Mouse (Mus musculus) brain, embryonic 14.5 days (tissue): ENCODE results near the gene Fcgrt. TPM values are rescaled to one million over a fixed set of nuclear protein-coding genes. Genes with fewer than 3 reads are reported as not detected.

Experiments used
- DNase-seq: peaks from one replicate; pipeline ENCODE4 v3.0.0-alpha.2; 2011; ENCODE audit warnings: low read depth
- CTCF ChIP-seq: fragments of 200-500 bp; IDR thresholded peaks from 2 replicates; pipeline ENCODE4 v1.5.1; 2012; ENCODE audit warnings: inconsistent platforms, mild to moderate bottlenecking, moderate library complexity, borderline replicate concordance; ENCODE audit not compliant: insufficient read depth, insufficient read length; ENCODE audit errors: extremely low read depth
- POLR2A ChIP-seq: fragments of 200-500 bp; IDR thresholded peaks from 2 replicates; pipeline ENCODE4 v1.6.1; 2012; ENCODE audit warnings: mild to moderate bottlenecking, inconsistent platforms, borderline replicate concordance; ENCODE audit not compliant: poor library complexity, insufficient read depth, insufficient read length, severe bottlenecking; ENCODE audit errors: extremely low read depth
- polyA plus RNA-seq: library from polyadenylated mRNA; depleted of rRNA; stranded (reverse); fragments of >200 nt; gene quantifications from 2 replicates; pipeline ENCODE4 v1.2.3, GENCODE M21; 2012

Fcgrt gene
- polyA plus RNA-seq, 1 experiment: 17.3 TPM

DNA sequence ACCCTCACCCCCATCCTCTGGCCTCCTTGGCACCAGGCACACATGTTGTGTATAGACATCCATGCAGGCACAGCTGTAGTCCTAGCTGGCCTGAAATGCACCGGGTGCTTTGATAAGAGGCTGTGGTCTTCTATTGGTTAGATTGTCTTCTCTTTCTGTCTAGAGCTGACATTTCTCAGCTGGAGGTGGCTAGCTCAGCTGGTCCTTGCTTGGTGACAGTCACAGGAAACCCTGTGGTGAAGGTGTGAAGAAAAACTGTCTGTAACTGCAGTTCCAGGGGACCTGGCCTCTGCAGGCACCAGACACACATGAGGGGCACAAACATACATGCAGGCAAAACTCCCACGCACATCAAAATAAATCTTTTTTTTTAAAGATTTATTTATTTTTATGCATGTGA is 34.0 kb downstream of the Fcgrt start:
- no peak for DNase-seq
- TF ChIP-seq POLR2A (no peak), CTCF (no peak)

DNA sequence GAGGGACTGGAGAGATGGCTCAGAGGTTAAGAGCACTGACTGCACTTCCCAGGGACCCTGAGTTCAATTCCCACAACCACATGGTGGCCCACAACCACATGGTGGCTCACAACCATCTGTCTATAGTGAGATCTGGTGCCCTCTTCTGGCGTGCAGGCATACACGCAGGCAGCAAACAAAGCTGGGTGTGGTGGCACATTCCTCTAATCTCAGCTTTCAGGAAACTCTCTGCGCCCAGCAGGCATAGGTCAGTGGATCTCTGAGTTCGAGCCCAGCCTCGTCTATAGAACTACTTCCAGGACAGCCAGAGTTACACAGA is 35.7 kb downstream of the Fcgrt start:
- TF ChIP-seq CTCF (peak; percentile 65), POLR2A (no peak)
- DNase-seq: peak; percentile 58

DNA sequence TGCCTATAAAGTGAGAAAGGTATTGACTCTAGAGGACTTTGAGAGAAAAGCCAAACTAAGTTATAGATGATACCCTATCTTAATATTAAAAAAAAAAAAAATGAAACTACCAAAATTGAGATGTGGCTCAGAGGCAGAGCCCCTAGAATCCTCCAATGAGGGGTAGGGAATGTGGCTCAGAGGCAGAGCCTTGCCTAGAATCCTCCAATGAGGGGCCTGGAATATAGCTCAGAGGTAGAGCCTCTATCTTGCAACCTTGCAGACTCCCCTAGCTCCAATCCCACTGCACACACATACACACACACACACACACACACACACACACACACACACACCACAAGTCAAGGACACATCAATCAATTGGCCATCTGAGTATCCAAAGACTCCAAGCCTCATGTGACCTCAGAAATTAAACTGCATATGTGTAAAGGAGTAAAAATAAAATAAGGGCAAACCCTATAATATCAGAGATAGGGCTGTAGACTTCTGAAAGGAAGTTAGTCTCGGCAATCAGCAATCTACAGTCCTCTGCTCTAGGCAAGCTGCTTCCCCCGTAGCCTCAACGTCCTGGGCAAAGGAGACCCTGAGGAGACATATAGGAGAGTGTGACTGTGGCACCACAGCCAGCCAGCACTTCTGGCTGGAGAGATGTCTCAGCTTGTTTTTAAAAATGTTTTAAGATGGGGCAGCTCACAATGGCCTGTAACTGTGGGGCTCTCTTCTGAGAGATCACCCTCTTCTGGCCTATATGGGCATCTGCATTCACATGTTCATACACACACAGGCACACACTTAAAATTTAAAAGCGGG is 36.3 kb downstream of the Fcgrt start:
- no peak for TF ChIP-seq POLR2A
- TF ChIP-seq CTCF: no peak
- DNase-seq: no peak

DNA sequence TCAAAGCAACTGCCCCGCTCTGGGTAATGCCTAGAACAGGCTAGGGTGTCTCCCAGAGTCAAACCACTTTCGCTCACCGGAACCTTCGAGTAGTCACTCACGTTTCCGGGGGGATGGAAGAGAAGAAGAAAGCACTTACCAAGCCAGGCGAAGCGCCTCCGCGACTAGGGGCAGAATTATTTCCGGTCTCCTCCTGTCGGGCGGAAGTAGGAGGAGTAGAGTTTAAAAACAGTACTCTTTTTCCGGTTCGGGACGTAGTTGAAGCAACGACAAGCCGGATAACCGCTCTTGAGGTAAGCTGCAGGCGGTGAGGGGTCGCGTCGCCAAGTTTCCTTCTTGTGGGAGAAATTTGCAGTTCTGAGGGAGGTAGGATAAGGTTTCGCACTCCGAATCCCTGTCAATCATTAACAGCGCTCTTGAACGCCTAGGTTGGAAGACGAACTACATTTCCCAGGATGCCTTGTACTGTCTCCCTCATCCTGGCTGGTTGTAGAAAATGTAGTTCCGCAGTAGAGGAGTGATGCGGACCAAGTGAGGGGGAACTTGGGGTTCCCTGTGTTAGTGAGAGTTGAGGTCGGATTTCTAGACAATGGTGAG is 41.3 kb downstream of the Fcgrt start, which contains the start of the genes Nosip and Prrg2:
TSS of gene Nosip (plus strand) at position 191 of the 597 bp plus-strand sequence.
TSS of gene Prrg2 (minus strand) at position 439 of the 597 bp plus-strand sequence.
- TF ChIP-seq CTCF (no peak; the same call in 1 of the 2 replicates), POLR2A (peak; percentile 8; the same call in 1 of the 2 replicates)
- peak; percentile 100 for DNase-seq

DNA sequence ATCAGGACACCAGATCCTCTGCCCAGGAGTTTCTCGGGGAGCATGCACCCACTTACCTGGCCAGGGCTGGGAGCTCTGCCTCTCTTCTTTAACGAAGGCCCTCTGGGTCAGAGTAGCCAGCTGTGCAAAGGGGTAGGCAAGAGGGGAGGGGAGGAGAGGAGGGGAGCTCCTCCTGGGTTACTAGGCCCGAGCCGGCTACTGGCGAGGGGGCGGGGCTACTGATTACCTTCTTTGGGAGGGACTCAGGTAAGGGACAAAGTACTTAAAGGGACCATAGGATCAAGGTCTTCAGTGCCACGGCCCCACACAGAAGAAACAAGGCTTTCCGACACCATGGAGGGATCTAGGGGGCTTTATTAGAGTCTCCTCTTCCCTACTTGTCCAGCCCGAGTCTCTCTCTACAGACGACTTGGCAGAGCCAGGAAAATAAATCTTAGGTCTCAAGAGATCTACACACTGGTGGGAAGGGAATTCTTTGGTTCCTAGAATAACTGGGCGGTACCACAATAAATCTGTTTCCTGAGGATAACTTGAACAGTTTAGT is 42.0 kb downstream of the Fcgrt start:
- no peak for DNase-seq
- TF ChIP-seq POLR2A (no peak), CTCF (no peak)

DNA sequence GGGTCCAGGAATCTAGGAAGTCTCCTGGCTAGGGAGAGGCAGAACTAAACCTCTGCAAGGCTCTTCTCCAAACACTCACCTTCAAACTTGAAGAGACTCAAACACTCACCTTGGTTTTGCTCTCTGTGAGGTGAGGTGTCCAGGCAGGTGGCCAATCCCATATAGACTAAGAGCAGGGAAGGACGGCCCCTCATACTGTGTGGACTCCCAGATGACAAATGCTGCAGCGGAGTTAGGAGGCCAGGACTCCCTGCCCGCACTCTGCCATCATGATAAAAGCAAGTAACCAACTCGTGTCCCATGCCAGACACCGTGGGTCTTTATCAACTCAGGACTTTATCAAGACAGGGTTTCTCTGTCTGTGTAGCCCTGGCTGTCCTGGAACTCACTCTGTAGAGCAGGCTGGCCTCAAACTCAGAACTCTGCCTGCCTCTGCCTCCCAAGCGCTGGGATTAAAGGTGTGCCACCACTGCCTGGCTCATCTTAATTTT is 43.0 kb downstream of the Fcgrt start:
- TF ChIP-seq CTCF: no peak
- no peak for TF ChIP-seq POLR2A

DNA sequence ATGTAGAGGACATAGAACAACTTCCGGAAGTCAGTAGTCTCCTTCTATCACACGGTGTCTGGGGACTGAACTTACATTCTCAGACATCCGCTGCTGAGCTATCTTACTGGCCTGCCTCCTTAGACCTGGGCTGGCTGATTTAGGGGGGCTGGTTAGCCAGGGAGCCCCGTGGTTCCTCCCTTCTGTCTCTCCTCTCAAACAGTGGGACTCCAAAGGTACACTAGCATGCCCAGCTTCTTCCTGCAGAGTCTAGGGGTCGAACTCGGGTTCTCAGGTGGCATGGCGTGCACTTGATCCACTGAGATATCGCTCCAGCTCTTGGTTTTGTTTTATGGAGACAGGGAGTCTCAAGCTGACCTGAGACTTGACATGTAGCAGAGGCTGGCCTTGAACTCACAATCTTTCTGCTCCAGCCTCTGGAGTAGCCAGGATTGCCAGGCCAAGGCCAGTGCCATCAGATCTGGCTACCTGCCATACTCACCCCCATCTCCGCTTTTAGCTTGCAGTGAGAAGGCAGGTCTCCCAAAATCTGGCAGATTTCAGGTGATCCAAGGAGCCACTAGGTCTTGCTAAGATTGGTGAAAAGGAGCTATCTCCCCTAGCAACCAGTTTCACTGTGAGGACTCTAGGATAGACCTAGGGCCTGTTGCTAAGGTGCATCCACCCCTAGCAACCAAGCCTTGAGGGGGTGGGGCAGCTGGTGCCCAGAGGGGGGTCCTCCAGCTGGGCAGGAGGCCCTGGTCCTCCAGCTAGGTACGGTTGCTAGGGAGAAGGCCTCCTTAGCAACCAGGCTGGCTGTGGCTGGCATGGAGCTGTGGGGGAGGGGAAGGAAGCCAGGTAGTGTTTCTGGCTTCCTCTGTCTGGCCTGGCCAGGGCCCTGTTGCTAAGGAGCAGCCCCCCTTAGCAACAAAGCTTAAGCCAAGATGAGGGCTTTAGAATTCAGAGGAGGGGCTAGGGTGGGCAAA is 44.8 kb downstream of the Fcgrt start:
- DNase-seq: peak; percentile 75
- no peak for TF ChIP-seq CTCF
- no peak for TF ChIP-seq POLR2A

More for the DNA sequence above, 43.0 kb downstream of the Fcgrt start:
- no peak for DNase-seq

DNA sequence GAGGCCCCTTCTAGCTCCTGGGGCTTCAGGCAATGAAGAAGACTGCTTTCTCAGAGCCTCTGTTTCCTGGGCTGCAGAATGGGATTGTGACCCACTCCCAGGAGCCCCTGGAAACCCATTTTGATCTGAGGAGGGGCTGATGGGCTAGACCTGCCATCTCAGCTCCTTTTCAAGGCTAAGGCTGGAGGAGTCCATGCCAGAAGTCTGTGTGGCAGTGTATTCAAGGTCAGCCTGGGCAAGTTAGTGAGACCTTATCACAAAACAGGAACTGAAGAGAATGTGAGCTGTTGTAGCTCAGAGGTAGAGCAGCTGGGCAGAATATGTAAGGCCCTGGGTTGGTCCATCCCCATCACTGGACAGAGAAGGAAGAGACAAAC is 46.7 kb downstream of the Fcgrt start:
- TF ChIP-seq CTCF (no peak), POLR2A (no peak)
- DNase-seq: no peak

DNA sequence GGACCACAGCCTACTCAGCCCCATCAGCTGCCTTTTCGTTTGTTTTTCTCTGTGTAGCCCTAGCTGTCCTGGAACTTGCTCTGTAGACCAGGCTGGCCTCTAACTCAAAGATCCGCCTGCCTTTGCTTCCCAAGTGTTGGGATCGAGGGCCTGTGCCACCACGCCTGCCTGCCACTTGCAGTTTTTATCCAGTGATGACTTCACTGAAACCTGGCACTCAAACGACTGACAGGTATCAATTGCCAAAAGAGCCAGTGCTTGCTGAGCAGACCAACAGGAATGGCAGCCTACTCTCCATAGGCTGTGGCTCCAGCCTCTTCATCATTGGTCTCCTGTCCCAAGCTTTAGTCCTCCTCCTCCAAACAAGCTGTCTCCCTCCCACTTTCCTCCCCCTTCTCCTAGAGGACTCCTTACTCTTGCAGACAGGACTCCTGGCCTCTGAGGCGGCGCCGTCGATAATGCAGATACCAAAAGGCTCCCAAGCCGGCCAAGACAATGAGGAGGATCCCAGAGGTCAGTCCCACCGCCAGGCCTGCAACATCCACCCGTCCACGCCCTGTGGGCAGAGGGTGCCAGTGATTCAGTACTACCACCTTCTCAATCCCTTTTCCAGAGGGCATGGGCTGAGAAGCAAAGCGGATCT is 47.2 kb downstream of the Fcgrt start:
- no peak for DNase-seq
- TF ChIP-seq CTCF (no peak), POLR2A (no peak)

DNA sequence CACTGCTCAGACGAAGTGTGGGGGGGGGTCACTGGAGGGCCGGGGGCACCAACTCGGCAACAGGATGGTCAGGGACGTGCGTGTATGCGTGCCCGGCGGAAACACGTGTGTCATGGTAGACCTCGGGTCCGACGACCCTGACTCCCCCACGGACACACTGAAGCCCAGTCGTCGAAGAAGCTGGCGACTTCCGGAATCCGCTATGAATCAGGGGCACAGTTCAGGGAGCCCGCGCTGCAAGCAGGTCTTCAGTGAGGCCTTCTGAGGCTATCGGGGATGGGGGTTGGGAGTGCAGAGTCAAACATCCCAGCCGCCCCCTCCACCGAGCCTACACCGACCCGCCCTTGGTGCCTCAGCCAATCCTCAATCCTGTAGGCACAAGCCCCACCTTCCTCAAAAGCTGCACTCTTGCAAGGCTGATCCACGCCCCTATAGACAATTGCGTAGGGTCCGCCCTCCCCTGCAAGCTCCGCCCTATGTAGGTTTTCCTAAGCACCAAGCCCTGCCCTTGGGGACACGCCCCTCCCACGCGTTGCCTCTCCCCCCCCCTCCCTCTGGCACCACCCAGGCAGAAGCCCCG is 49.6 kb downstream of the Fcgrt start:
- peak; percentile 29; the same call in 1 of the 2 replicates for TF ChIP-seq POLR2A
- TF ChIP-seq CTCF: no peak
- peak; percentile 99 for DNase-seq
